Mouse (Mus musculus) midbrain, embryonic 11.5 days (tissue): Measurements from ENCODE around the gene Fmnl2. TPM values are rescaled to one million over a fixed set of nuclear protein-coding genes. Genes with fewer than 3 reads are reported as not detected.

Experiments
- ATAC-seq: fragments of 200-750 bp; cut with Nextera tagmentation; 2 replicates; pipeline ENCODE4 v1.8.0; 2017; ENCODE audit warnings: moderate TSS enrichment, moderate library complexity; ENCODE audit not compliant: low FRiP score
- DNase-seq: peaks from one replicate; pipeline ENCODE4 v3.0.0; 2015; ENCODE audit warnings: low spot score; ENCODE audit errors: missing footprints
- H3K27ac ChIP-seq: fragments of 300-500 bp; sonication (generic); 2 replicates; pipeline ENCODE4 v1.5.1; 2014; ENCODE audit warnings: low read depth, low read length
- H3K27me3 ChIP-seq: fragments of 300-500 bp; sonication (generic); 2 replicates; pipeline ENCODE4 v1.6.1; 2014; ENCODE audit warnings: mild to moderate bottlenecking, low read length, moderate library complexity, mixed read lengths; ENCODE audit not compliant: control insufficient read depth, insufficient read depth
- H3K36me3 ChIP-seq: fragments of 300-500 bp; sonication (generic); 2 replicates; pipeline ENCODE4 v1.6.1; 2014; ENCODE audit warnings: mild to moderate bottlenecking, low read length, moderate library complexity, mixed read lengths; ENCODE audit not compliant: control insufficient read depth, insufficient read depth
- H3K4me1 ChIP-seq: fragments of 300-500 bp; sonication (generic); 2 replicates; pipeline ENCODE4 v1.6.1; 2014; ENCODE audit warnings: low read length; ENCODE audit not compliant: control insufficient read depth, insufficient read depth
- H3K4me2 ChIP-seq: fragments of 300-500 bp; sonication (generic); 2 replicates; pipeline ENCODE4 v1.6.1; 2014; ENCODE audit warnings: mild to moderate bottlenecking, moderate library complexity
- H3K4me3 ChIP-seq: fragments of 300-500 bp; sonication (generic); 2 replicates; pipeline ENCODE4 v1.5.1; 2014; ENCODE audit warnings: low read depth, low read length
- H3K9ac ChIP-seq: fragments of 300-500 bp; sonication (generic); 2 replicates; pipeline ENCODE4 v1.6.1; 2014; ENCODE audit warnings: low read length
- H3K9me3 ChIP-seq: fragments of 300-500 bp; sonication (generic); 2 replicates; pipeline ENCODE4 v1.6.1; 2016; ENCODE audit warnings: low read length; ENCODE audit not compliant: control insufficient read depth
- WGBS: fragments of 180-500 bp; shearing (Covaris S2); extraction: QIAGEN DNeasy Blood & Tissue Kit; methylation state at CpG from one replicate; pipeline ENCODE4 v1.1.7; 2014; 5-methylcytosine and 5-hydroxymethylcytosine counted together
- polyA plus RNA-seq: library from polyadenylated mRNA; unstranded; fragments of >200 nt; fragmentation: Nextera tagmentation; extraction: Ambion mirVana; gene quantifications from 2 replicates; pipeline ENCODE4 v1.2.1, GENCODE M21; 2014

The Fmnl2 gene
- 9.2 and 9.4 TPM in 2 replicates for polyA plus RNA-seq

GRCm38 (mm10) chr2:52857611-52858528 lies at the start of gene Fmnl2:
Gene Fmnl2 (plus strand): TSS chr2:52857860.
- under 1% methylated on average over 107 of the region's 114 CpGs for WGBS
- Histone ChIP-seq H3K4me1 (peaks cover 17% of the 10 kb centered on the region), H3K4me2 (peak within 1 kb of the TSS; percentile 79), H3K27me3 (no peaks in the 10 kb centered on the region), H3K4me3 (peak within 1 kb of the TSS; percentile 95), H3K9ac (peak within 1 kb of the TSS; percentile 96), H3K27ac (peak within 1 kb of the TSS; percentile 78), H3K36me3 (no peaks in the 10 kb centered on the region), H3K9me3 (no peaks in the 10 kb centered on the region)
- DNase-seq (peak; percentile 98), ATAC-seq (peak; percentile 96)

- Histone ChIP-seq H3K4me3 (no peak overlapping the region), H3K9me3 (no peaks in the 10 kb centered on the region), H3K9ac (no peak overlapping the region), H3K4me2 (no peak overlapping the region), H3K4me1 (no peaks in the 10 kb centered on the region), H3K36me3 (no peaks in the 10 kb centered on the region), H3K27ac (no peak overlapping the region), H3K27me3 (no peaks in the 10 kb centered on the region)
- DNase-seq, result no peak
- 93% methylated on average over 5 of the region's 5 CpGs for WGBS
- ATAC-seq, result no peak
Measured at GRCm38 (mm10) chr2:52809988-52810387, 47.7 kb upstream of the Fmnl2 start.

GRCm38 (mm10) chr2:52811691-52812090 lies 46.0 kb upstream of the Fmnl2 start:
- ATAC-seq, result no peak
- no peak overlapping the region for H3K4me2 ChIP-seq
- H3K27me3 ChIP-seq, result no peaks in the 10 kb centered on the region
- no peak for DNase-seq
- no peak overlapping the region for H3K4me3 ChIP-seq
- no peaks in the 10 kb centered on the region for H3K9me3 ChIP-seq
- H3K27ac ChIP-seq, result no peak overlapping the region
- H3K36me3 ChIP-seq, result no peaks in the 10 kb centered on the region
- H3K4me1 ChIP-seq, result no peaks in the 10 kb centered on the region
- WGBS, result 45% methylated on average over 5 of the region's 5 CpGs
- no peak overlapping the region for H3K9ac ChIP-seq

- H3K9ac ChIP-seq, result no peak overlapping the region
- H3K4me2 ChIP-seq, result no peak overlapping the region
- H3K4me3 ChIP-seq, result no peak overlapping the region
- 68% methylated on average over 1 of the region's 1 CpGs for WGBS
- no peaks in the 10 kb centered on the region for H3K27me3 ChIP-seq
- no peak overlapping the region for H3K27ac ChIP-seq
- no peaks in the 10 kb centered on the region for H3K4me1 ChIP-seq
- DNase-seq (no peak), ATAC-seq (no peak)
- H3K36me3 ChIP-seq, result no peaks in the 10 kb centered on the region
- H3K9me3 ChIP-seq, result no peaks in the 10 kb centered on the region
Measured at GRCm38 (mm10) chr2:52817341-52817740, 40.3 kb upstream of the Fmnl2 start.

GRCm38 (mm10) chr2:52818944-52819343 lies 38.7 kb upstream of the Fmnl2 start:
- Histone ChIP-seq H3K9ac (no peak overlapping the region), H3K4me3 (no peak overlapping the region), H3K9me3 (no peaks in the 10 kb centered on the region), H3K36me3 (no peaks in the 10 kb centered on the region), H3K27ac (no peak overlapping the region), H3K27me3 (no peaks in the 10 kb centered on the region), H3K4me2 (no peak overlapping the region), H3K4me1 (no peaks in the 10 kb centered on the region)
- ATAC-seq (no peak), DNase-seq (no peak)
- WGBS, result 80% methylated on average over 4 of the region's 4 CpGs

- H3K4me3 ChIP-seq, result no peak overlapping the region
- H3K9ac ChIP-seq, result no peak overlapping the region
- 84% methylated on average over 2 of the region's 2 CpGs for WGBS
- no peaks in the 10 kb centered on the region for H3K4me1 ChIP-seq
- no peak overlapping the region for H3K27ac ChIP-seq
- DNase-seq (no peak), ATAC-seq (no peak)
- no peaks in the 10 kb centered on the region for H3K9me3 ChIP-seq
- H3K36me3 ChIP-seq, result no peaks in the 10 kb centered on the region
- no peak overlapping the region for H3K4me2 ChIP-seq
- H3K27me3 ChIP-seq, result no peaks in the 10 kb centered on the region
Measured at GRCm38 (mm10) chr2:52822214-52822613, 35.4 kb upstream of the Fmnl2 start.

GRCm38 (mm10) chr2:52828077-52828476 lies 29.6 kb upstream of the Fmnl2 start:
- WGBS, result 88% methylated on average over 4 of the region's 4 CpGs
- H3K4me1 ChIP-seq, result no peaks in the 10 kb centered on the region

GRCm38 (mm10) chr2:52830513-52830912 lies 27.1 kb upstream of the Fmnl2 start:
- Histone ChIP-seq H3K4me3 (no peak overlapping the region), H3K27me3 (no peaks in the 10 kb centered on the region), H3K4me1 (no peaks in the 10 kb centered on the region), H3K9me3 (no peaks in the 10 kb centered on the region), H3K9ac (no peak overlapping the region), H3K4me2 (no peak overlapping the region), H3K27ac (no peak overlapping the region), H3K36me3 (no peaks in the 10 kb centered on the region)
- ATAC-seq (no peak), DNase-seq (no peak)
- WGBS, result 86% methylated on average over 4 of the region's 4 CpGs

More at GRCm38 (mm10) chr2:52828077-52828476, 29.6 kb upstream of the Fmnl2 start:
- H3K36me3 ChIP-seq, result no peaks in the 10 kb centered on the region
- H3K4me3 ChIP-seq, result no peak overlapping the region
- H3K27ac ChIP-seq, result no peak overlapping the region
- no peaks in the 10 kb centered on the region for H3K27me3 ChIP-seq
- ATAC-seq (no peak), DNase-seq (no peak)
- no peak overlapping the region for H3K9ac ChIP-seq
- no peak overlapping the region for H3K4me2 ChIP-seq
- no peaks in the 10 kb centered on the region for H3K9me3 ChIP-seq

- DNase-seq (no peak), ATAC-seq (no peak)
- H3K36me3 ChIP-seq, result no peaks in the 10 kb centered on the region
- H3K4me3 ChIP-seq, result no peak overlapping the region
- H3K4me1 ChIP-seq, result no peaks in the 10 kb centered on the region
- H3K27me3 ChIP-seq, result no peaks in the 10 kb centered on the region
- H3K9me3 ChIP-seq, result no peaks in the 10 kb centered on the region
- H3K27ac ChIP-seq, result no peak overlapping the region
- H3K9ac ChIP-seq, result no peak overlapping the region
- no peak overlapping the region for H3K4me2 ChIP-seq
- 94% methylated on average over 2 of the region's 2 CpGs for WGBS
Measured at GRCm38 (mm10) chr2:52831585-52831984, 26.1 kb upstream of the Fmnl2 start.
